Comparison of ENCODE assay signal across 30 mouse cellular contexts in the genomic region with DNA sequence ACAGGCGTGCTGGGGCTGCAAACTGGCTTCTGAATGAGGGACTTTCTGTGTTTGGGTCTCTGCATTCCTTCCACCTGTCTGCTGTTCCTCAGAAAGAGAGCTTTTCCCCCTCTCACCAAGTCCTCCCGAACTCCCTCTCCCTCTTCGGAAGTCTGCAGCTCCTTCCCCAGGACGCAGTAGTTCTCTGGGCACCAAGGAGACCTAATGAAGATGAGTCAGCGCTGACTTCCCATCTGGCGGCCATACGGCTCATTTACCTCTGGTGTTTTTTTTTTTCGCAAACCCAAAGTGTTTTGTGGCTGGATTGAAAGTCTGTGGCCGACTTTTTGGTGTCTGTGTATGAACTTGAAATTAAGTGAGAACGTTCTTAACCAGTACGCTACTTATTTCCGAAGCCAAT. TPM values are rescaled to one million over a fixed set of nuclear protein-coding genes. Genes with fewer than 3 reads are reported as not detected.
A peak's percentile ranks its signal among the peaks of the same experiment; 100 is the strongest.
DNase-seq lines count a peak whose midpoint lies in the region; ATAC-seq lines count a peak whose summit lies in the region.
"Had no signal": no experiment of that assay in that cellular context is flagged by ENCODE, and none has a peak within 500 bp of the region (broad histone marks: within the 10 kb centered on the region; RNA-seq: fewer than 3 reads in every experiment).

No protein-coding gene starts in this region.

- no peaks in the 10 kb centered on the region for H3K9me3 ChIP-seq in kidney, embryonic 14.5 days (ENCODE audit: control insufficient read depth, low read length)
- H3K9me3 ChIP-seq: embryonic facial prominence, embryonic 15.5 days; forebrain, embryonic 12.5 days; G1E; heart, embryonic 10.5 days; heart, embryonic 15.5 days; limb, embryonic 10.5 days; limb, embryonic 15.5 days; liver, embryonic 13.5 days; midbrain, embryonic 13.5 days; neural tube, embryonic 13.5 days had no signal

- H3K4me2 ChIP-seq in kidney, embryonic 14.5 days (replicated peaks; ENCODE audit: low read depth, low read length), result no peak overlapping the region
- H3K4me2 ChIP-seq: embryonic facial prominence, embryonic 15.5 days; forebrain, embryonic 12.5 days; heart, embryonic 15.5 days; limb, embryonic 15.5 days; liver, embryonic 13.5 days; midbrain, embryonic 13.5 days; neural tube, embryonic 13.5 days had no signal

- 82% methylated on average over 12 of the region's 12 CpGs for WGBS in kidney, embryonic 14.5 days

- no peak overlapping the region for H3K9ac ChIP-seq in kidney, embryonic 14.5 days (ENCODE audit: low read depth, low read length)
- H3K9ac ChIP-seq: embryonic facial prominence, embryonic 15.5 days; forebrain, embryonic 12.5 days; forebrain, postnatal 0 days; heart, embryonic 15.5 days; limb, embryonic 15.5 days; liver, embryonic 13.5 days; midbrain, embryonic 13.5 days; neural tube, embryonic 13.5 days had no signal

- H3K36me3 ChIP-seq in kidney, embryonic 14.5 days (ENCODE audit: control insufficient read depth, insufficient read depth, low read length), result no peaks in the 10 kb centered on the region
- H3K36me3 ChIP-seq: embryonic facial prominence, embryonic 15.5 days; forebrain, embryonic 12.5 days; G1E; heart, embryonic 10.5 days; heart, embryonic 15.5 days; limb, embryonic 10.5 days; limb, embryonic 15.5 days; liver, embryonic 13.5 days; midbrain, embryonic 13.5 days; neural tube, embryonic 13.5 days had no signal

- no peaks in the 10 kb centered on the region for H3K27me3 ChIP-seq in kidney, embryonic 14.5 days (ENCODE audit: control insufficient read depth, insufficient read depth, low read length)
- H3K27me3 ChIP-seq: embryonic facial prominence, embryonic 15.5 days; forebrain, embryonic 12.5 days; heart, embryonic 15.5 days; limb, embryonic 15.5 days; liver, embryonic 13.5 days; midbrain, embryonic 13.5 days; neural tube, embryonic 13.5 days; Patski had no signal

- no peak overlapping the region for H3K4me3 ChIP-seq in kidney, embryonic 14.5 days (ENCODE audit: low read length)
- H3K4me3 ChIP-seq: embryonic facial prominence, embryonic 15.5 days; forebrain, embryonic 12.5 days; heart, embryonic 10.5 days; heart, embryonic 15.5 days; limb, embryonic 10.5 days; limb, embryonic 15.5 days; liver, embryonic 13.5 days; midbrain, embryonic 13.5 days; neural tube, embryonic 13.5 days had no signal

- no peak for ATAC-seq in kidney, embryonic 14.5 days (ENCODE audit: low FRiP score, low TSS enrichment)
- ATAC-seq: forebrain, postnatal 0 days; hindbrain, embryonic 16.5 days; lung, postnatal 0 days; midbrain, embryonic 13.5 days; Patski had no signal

- no peaks in the 10 kb centered on the region for H3K4me1 ChIP-seq in kidney, embryonic 14.5 days (ENCODE audit: control insufficient read depth, insufficient read depth, low read length)
- H3K4me1 ChIP-seq: embryonic facial prominence, embryonic 15.5 days; heart, embryonic 10.5 days; heart, embryonic 15.5 days; limb, embryonic 10.5 days; limb, embryonic 15.5 days; liver, embryonic 13.5 days had no signal

- peak; percentile 37 for DNase-seq in cerebellum, adult 11-12 months
- no peak for DNase-seq in cerebellum, adult 8-10 months
- peak; percentile 6 for DNase-seq in embryo, embryonic 10 days (ENCODE audit: low spot score)
- DNase-seq in embryo, embryonic 10.5 days (ENCODE audit: low spot score), result no peak
- DNase-seq in right cerebral cortex, adult 18-20 months, result peak; percentile 25
- no peak for DNase-seq in right cerebral cortex, postnatal 25 days
- DNase-seq: adrenal gland, postnatal 14 days; forebrain, postnatal 0 days; gastrocnemius, postnatal 25 days; heart, adult 11 months; kidney, adult 2 months; kidney, postnatal 4 days; liver, embryonic 13.5 days; lung, adult 18-20 months; lung, postnatal 4 days had no signal

- no peak overlapping the region for H3K27ac ChIP-seq in kidney, embryonic 14.5 days (ENCODE audit: low read depth, low read length)
- H3K27ac ChIP-seq: embryonic facial prominence, embryonic 15.5 days; forebrain, embryonic 12.5 days; heart, embryonic 10.5 days; heart, embryonic 15.5 days; kidney, postnatal 0 days; limb, embryonic 10.5 days; limb, embryonic 15.5 days; liver, embryonic 13.5 days; midbrain, embryonic 13.5 days; neural tube, embryonic 13.5 days had no signal

RNA-seq across cellular contexts. Expression of gene Gpr158, which starts 30.0 kb away (rescaled TPM):
- polyA plus RNA-seq in kidney, embryonic 14.5 days (2014; fragmentation: Nextera tagmentation; extraction: Ambion mirVana), result not detected in 2 replicates
- polyA plus RNA-seq: heart, embryonic 10.5 days; heart, embryonic 15.5 days; kidney, postnatal 0 days; limb, embryonic 10.5 days; liver, embryonic 13.5 days; lung, postnatal 0 days; small intestine, adult 2 months had no signal

Comparison
In these comparisons a context has a peak if more than half of its experiments do, and no peak if none do; other contexts are left out.
1. DNase-seq: peak in cerebellum, adult 11-12 months (single experiment), embryo, embryonic 10 days (single experiment) and right cerebral cortex, adult 18-20 months (single experiment); none in cerebellum, adult 8-10 months (single experiment), embryo, embryonic 10.5 days (single experiment) and right cerebral cortex, postnatal 25 days (single experiment).